Mouse (Mus musculus) heart, postnatal 0 days (tissue): ENCODE measurements around the gene Cstf1.

Experiments
- CTCF ChIP-seq: IDR thresholded peaks from 2 replicates; pipeline ENCODE4 v1.5.1; 2016; ENCODE audit warnings: antibody characterized with exemption, control low read depth, low read depth
- EP300 ChIP-seq: IDR thresholded peaks from 2 replicates; pipeline ENCODE4 v1.6.1; 2016; ENCODE audit warnings: antibody characterized with exemption, low read depth

DNA sequence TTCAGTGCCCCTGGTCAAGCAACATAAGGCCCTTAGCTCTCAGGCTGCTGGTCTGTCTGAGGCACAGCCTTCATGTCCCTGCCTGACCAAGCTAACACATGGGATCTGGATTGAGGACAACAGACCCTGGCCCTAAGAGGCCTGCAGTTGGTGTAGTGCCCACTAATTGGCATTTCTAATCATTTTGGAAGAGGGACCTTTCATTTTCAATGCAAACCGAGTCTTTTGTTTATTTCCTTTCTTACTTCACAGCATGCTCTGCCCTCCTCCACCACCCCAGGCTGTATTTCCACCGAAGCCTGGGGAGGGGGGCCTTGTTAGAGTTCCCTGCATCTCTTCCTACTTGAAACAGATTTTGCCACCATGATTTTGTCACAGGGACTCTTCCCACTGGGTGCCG lies 29.5 kb upstream of the Cstf1 start:
- TF ChIP-seq CTCF (no peak), EP300 (no peak)
